Mouse (Mus musculus) intestine, embryonic 14.5 days (tissue): ENCODE measurements around the gene Polr3b. TPM values are rescaled to one million over a fixed set of nuclear protein-coding genes. Genes with fewer than 3 reads are reported as not detected.

Experiments
- polyA plus RNA-seq: library from polyadenylated mRNA; unstranded; fragments of >200 nt; fragmentation: Nextera tagmentation; extraction: Ambion mirVana; gene quantifications from 2 replicates; pipeline ENCODE4 v1.2.1, GENCODE M21; 2014

The Polr3b gene
- polyA plus RNA-seq, 1 experiment from 2014 or later: 16.0 TPM

Other genes with a start within 250 kb of the Polr3b start
- 0.93 and 1.2 TPM in 2 replicates for gene Nuak1, start 181.7 kb upstream of the Polr3b start, polyA plus RNA-seq
- 69.9 and 82.2 TPM in 2 replicates for gene Ckap4, start 88.2 kb upstream of the Polr3b start, polyA plus RNA-seq
- gene Tcp11l2, start 45.7 kb upstream of the Polr3b start, polyA plus RNA-seq: 9.8 and 11.2 TPM in 2 replicates
- gene Rfx4, start 133.8 kb downstream of the Polr3b start, polyA plus RNA-seq: not detected in 2 replicates